Mouse (Mus musculus): ENCODE data around the gene Otulinl.

Gene Otulinl

DNA sequence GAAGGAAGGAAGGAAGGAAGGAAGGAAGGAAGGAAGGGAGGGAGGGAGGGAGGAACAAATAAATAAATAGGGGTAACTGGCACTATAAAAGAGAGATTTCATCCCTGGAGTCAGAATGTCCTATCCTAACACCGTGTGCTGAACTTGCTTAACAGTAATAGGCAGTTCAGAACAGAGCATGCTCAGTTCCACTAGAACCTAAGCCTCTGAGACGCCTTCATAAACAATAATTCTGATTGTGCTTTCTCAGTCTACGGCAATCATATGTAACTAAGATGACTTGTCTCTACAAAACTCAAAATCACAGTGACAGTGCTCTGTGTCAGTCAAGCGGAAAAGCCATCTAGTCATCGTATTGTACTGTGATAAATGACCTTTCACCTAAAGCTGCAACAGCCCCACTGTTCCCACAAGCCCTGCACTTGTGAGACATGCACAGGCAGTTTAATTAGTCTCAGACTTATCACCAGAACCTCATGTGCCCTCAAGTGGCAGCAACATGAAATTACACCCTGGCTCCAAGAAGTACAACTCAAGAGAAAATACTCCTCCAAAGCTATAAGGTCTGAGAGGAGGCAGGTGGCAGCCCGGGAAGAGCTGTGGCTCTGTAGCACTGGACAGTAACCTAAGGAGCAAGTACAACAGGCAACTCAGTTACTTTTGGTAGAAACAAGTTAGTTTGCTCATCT, 68.7 kb downstream of the Otulinl start:
- DNase-seq = peak; percentile 73

DNA sequence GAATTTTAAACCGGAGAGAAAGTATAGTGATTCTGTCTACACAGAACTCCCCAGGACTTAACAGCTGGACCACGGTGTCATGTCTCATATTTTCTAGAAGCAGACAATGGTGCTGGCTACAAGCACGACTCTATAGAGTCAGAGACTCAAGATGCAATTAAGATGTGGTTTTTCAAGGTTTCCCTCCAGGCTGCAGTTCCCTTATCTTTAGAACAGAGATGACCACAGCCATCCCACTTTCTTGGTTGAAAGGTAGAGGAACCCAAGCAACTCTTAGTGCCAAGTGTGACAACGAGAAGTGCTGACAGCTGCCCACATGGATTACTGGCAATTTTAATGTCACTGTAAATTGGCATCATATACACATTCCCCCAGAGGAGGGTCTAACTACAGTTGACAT, 71.8 kb downstream of the Otulinl start:
- no peak for DNase-seq

DNA sequence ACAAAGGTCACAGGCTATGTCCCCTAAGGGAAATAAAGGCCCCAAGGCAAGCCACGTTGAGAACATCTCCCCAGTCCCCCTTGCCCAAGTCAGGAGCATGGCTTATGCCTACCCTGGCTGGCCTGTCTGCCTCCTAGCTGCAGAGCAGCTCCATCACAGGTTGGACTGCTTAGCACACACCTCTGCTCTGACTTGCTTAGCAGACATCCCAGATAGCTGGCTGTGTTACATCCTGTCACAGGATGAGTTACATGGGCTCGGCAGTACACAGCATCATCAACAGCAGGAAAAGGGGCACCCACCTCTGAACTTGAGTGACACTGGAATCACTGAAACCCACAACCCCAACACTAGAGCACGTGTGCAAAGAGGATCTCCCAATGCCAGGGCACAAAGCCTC, 76.1 kb downstream of the Otulinl start:
- no peak for DNase-seq

All from kidney, postnatal 14 days (tissue).